Mouse (Mus musculus): ENCODE data around the gene Mertk. TPM values are rescaled to one million over a fixed set of nuclear protein-coding genes. Genes with fewer than 3 reads are reported as not detected.

Mertk gene
- total and polyA plus RNA-seq, 2 experiments from 2014 or later: 2.0 to 7.7 TPM

GRCm38 (mm10) chr2:128747433-128748028 is 48.8 kb downstream of the Mertk start:
- H3K4me1 ChIP-seq (ENCODE audit: insufficient read depth, low read length): no peaks in the 10 kb centered on the region
- H3K9me3 ChIP-seq (ENCODE audit: low read length): no peaks in the 10 kb centered on the region
- no peak overlapping the region for H3K27ac ChIP-seq (ENCODE audit: low read depth, low read length)
- no peak for TF ChIP-seq CTCF (IDR thresholded peaks at IDR 0.05)
- H3K4me3 ChIP-seq (ENCODE audit: low read depth, low read length): no peak overlapping the region
- H3K36me3 ChIP-seq (ENCODE audit: insufficient read depth, low read length): no peaks in the 10 kb centered on the region
- no peaks in the 10 kb centered on the region for H3K27me3 ChIP-seq (ENCODE audit: insufficient read depth, low read length)
- WGBS: 81% methylated on average over 8 of the region's 8 CpGs
- ATAC-seq (ENCODE audit: low FRiP score): no peak
- no peak for DNase-seq (ENCODE audit: low spot score)
- H3K9ac ChIP-seq (replicated peaks; ENCODE audit: low read length, poor library complexity, severe bottlenecking): no peak overlapping the region
- H3K4me2 ChIP-seq (ENCODE audit: low read depth, low read length, poor library complexity, severe bottlenecking): no peak overlapping the region

GRCm38 (mm10) chr2:128748171-128748570 is 49.4 kb downstream of the Mertk start:
- 68% methylated on average over 6 of the region's 6 CpGs for WGBS

GRCm38 (mm10) chr2:128751030-128751429 is 52.3 kb downstream of the Mertk start:
- Histone ChIP-seq H3K4me1 (ENCODE audit: insufficient read depth, low read length) (no peaks in the 10 kb centered on the region), H3K27ac (ENCODE audit: low read depth, low read length) (no peak overlapping the region), H3K4me2 (ENCODE audit: low read depth, low read length, poor library complexity, severe bottlenecking) (no peak overlapping the region), H3K9ac (replicated peaks; ENCODE audit: low read length, poor library complexity, severe bottlenecking) (no peak overlapping the region), H3K27me3 (ENCODE audit: insufficient read depth, low read length) (no peaks in the 10 kb centered on the region), H3K9me3 (ENCODE audit: low read length) (no peaks in the 10 kb centered on the region), H3K36me3 (ENCODE audit: insufficient read depth, low read length) (no peaks in the 10 kb centered on the region), H3K4me3 (ENCODE audit: low read depth, low read length) (no peak overlapping the region)
- WGBS: 87% methylated on average over 6 of the region's 6 CpGs
- no peak for TF ChIP-seq CTCF (IDR thresholded peaks at IDR 0.05)
- no peak for ATAC-seq (ENCODE audit: low FRiP score)
- DNase-seq (ENCODE audit: low spot score): no peak

More at GRCm38 (mm10) chr2:128748171-128748570, 49.4 kb downstream of the Mertk start:
- no peak for TF ChIP-seq CTCF (IDR thresholded peaks at IDR 0.05)
- no peak for ATAC-seq (ENCODE audit: low FRiP score)
- no peak overlapping the region for H3K4me2 ChIP-seq (ENCODE audit: low read depth, low read length, poor library complexity, severe bottlenecking)
- no peak for DNase-seq (ENCODE audit: low spot score)
- no peaks in the 10 kb centered on the region for H3K27me3 ChIP-seq (ENCODE audit: insufficient read depth, low read length)
- H3K9me3 ChIP-seq (ENCODE audit: low read length): no peaks in the 10 kb centered on the region
- no peak overlapping the region for H3K9ac ChIP-seq (replicated peaks; ENCODE audit: low read length, poor library complexity, severe bottlenecking)
- H3K36me3 ChIP-seq (ENCODE audit: insufficient read depth, low read length): no peaks in the 10 kb centered on the region
- no peak overlapping the region for H3K4me3 ChIP-seq (ENCODE audit: low read depth, low read length)
- H3K27ac ChIP-seq (ENCODE audit: low read depth, low read length): no peak overlapping the region
- no peaks in the 10 kb centered on the region for H3K4me1 ChIP-seq (ENCODE audit: insufficient read depth, low read length)

- WGBS: 73% methylated on average over 6 of the region's 6 CpGs
- no peak for DNase-seq (ENCODE audit: low spot score)
Measured at GRCm38 (mm10) chr2:128753295-128753873, 54.6 kb downstream of the Mertk start.

GRCm38 (mm10) chr2:128755149-128755691 is 56.5 kb downstream of the Mertk start:
- H3K9ac ChIP-seq (replicated peaks; ENCODE audit: low read length, poor library complexity, severe bottlenecking): no peak overlapping the region
- H3K27ac ChIP-seq (ENCODE audit: low read depth, low read length): no peak overlapping the region
- no peak overlapping the region for H3K4me3 ChIP-seq (ENCODE audit: low read depth, low read length)
- no peaks in the 10 kb centered on the region for H3K9me3 ChIP-seq (ENCODE audit: low read length)
- WGBS: 89% methylated on average over 4 of the region's 4 CpGs
- no peaks in the 10 kb centered on the region for H3K4me1 ChIP-seq (ENCODE audit: insufficient read depth, low read length)
- H3K4me2 ChIP-seq (ENCODE audit: low read depth, low read length, poor library complexity, severe bottlenecking): no peak overlapping the region
- ATAC-seq (ENCODE audit: low FRiP score) (no peak), DNase-seq (ENCODE audit: low spot score) (no peak)
- no peaks in the 10 kb centered on the region for H3K36me3 ChIP-seq (ENCODE audit: insufficient read depth, low read length)
- H3K27me3 ChIP-seq (ENCODE audit: insufficient read depth, low read length): no peaks in the 10 kb centered on the region
- TF ChIP-seq CTCF (IDR thresholded peaks at IDR 0.05): no peak

More at GRCm38 (mm10) chr2:128753295-128753873, 54.6 kb downstream of the Mertk start:
- no peaks in the 10 kb centered on the region for H3K27me3 ChIP-seq (ENCODE audit: insufficient read depth, low read length)
- H3K9me3 ChIP-seq (ENCODE audit: low read length): no peaks in the 10 kb centered on the region
- no peaks in the 10 kb centered on the region for H3K36me3 ChIP-seq (ENCODE audit: insufficient read depth, low read length)
- H3K4me1 ChIP-seq (ENCODE audit: insufficient read depth, low read length): no peaks in the 10 kb centered on the region
- H3K4me3 ChIP-seq (ENCODE audit: low read depth, low read length): no peak overlapping the region
- ATAC-seq (ENCODE audit: low FRiP score): no peak
- no peak for TF ChIP-seq CTCF (IDR thresholded peaks at IDR 0.05)
- H3K4me2 ChIP-seq (ENCODE audit: low read depth, low read length, poor library complexity, severe bottlenecking): no peak overlapping the region
- H3K27ac ChIP-seq (ENCODE audit: low read depth, low read length): no peak overlapping the region
- no peak overlapping the region for H3K9ac ChIP-seq (replicated peaks; ENCODE audit: low read length, poor library complexity, severe bottlenecking)

- H3K36me3 ChIP-seq (ENCODE audit: insufficient read depth, low read length): no peaks in the 10 kb centered on the region
- 28% methylated on average over 10 of the region's 10 CpGs for WGBS
- no peaks in the 10 kb centered on the region for H3K4me1 ChIP-seq (ENCODE audit: insufficient read depth, low read length)
- no peak overlapping the region for H3K27ac ChIP-seq (ENCODE audit: low read depth, low read length)
- H3K4me3 ChIP-seq (ENCODE audit: low read depth, low read length): no peak overlapping the region
- H3K9me3 ChIP-seq (ENCODE audit: low read length): no peaks in the 10 kb centered on the region
- 0 out of 2 replicates have a peak overlapping the region, but pooled peaks have one; percentile 5 for H3K4me2 ChIP-seq (ENCODE audit: low read depth, low read length, poor library complexity, severe bottlenecking)
- ATAC-seq (ENCODE audit: low FRiP score): no peak; the same call in 1 of the 2 replicates
- H3K27me3 ChIP-seq (ENCODE audit: insufficient read depth, low read length): no peaks in the 10 kb centered on the region
- no peak for TF ChIP-seq CTCF (IDR thresholded peaks at IDR 0.05)
- peak; percentile 58 for DNase-seq (ENCODE audit: low spot score)
- H3K9ac ChIP-seq (replicated peaks; ENCODE audit: low read length, poor library complexity, severe bottlenecking): no peak overlapping the region
Measured at GRCm38 (mm10) chr2:128758724-128759340, 60.1 kb downstream of the Mertk start.

Measured in midbrain, postnatal 0 days (tissue).